Mouse (Mus musculus) ES-E14 (cell line): ENCODE measurements at regions not wholly inside any gene's neighbourhood (a gene's known extent, or its start where the extent isn't known, plus 50 kb on each side); places are given as distances from the start of the nearest gene placed in this dataset.

Experiments used
- CHD2 ChIP-seq: IDR thresholded peaks from 2 replicates; pipeline ENCODE4 v1.6.1; 2014; ENCODE audit warnings: mild to moderate bottlenecking, low read depth, low read length, inconsistent platforms
- HCFC1 ChIP-seq: IDR thresholded peaks from 2 replicates; pipeline ENCODE4 v1.6.1; 2012; ENCODE audit warnings: low read length, inconsistent platforms, borderline replicate concordance; ENCODE audit not compliant: insufficient read depth
- MAFK ChIP-seq: IDR thresholded peaks from 2 replicates; pipeline ENCODE4 v1.6.1; 2014; ENCODE audit warnings: mild to moderate bottlenecking, low read depth, low read length, inconsistent platforms; ENCODE audit not compliant: insufficient read depth
- ZC3H11A ChIP-seq: IDR thresholded peaks from 2 replicates; pipeline ENCODE4 v1.6.1; 2012; ENCODE audit warnings: low read depth, mild to moderate bottlenecking, inconsistent platforms, low read length, borderline replicate concordance
- ZNF384 ChIP-seq: IDR thresholded peaks from 2 replicates; pipeline ENCODE4 v1.6.1; 2012; ENCODE audit warnings: low read depth, low read length, inconsistent platforms

GRCm38 (mm10) chr10:38884641-38885040, 63.1 kb upstream of the Rfpl4b start:
- no peak for TF ChIP-seq ZC3H11A
- TF ChIP-seq HCFC1: no peak
- no peak for TF ChIP-seq MAFK
- no peak for TF ChIP-seq CHD2
- TF ChIP-seq ZNF384: no peak
